Mouse (Mus musculus) small intestine, adult 2 months (tissue): ENCODE data around the gene Zhx3.

ENCODE experiments used
- CTCF ChIP-seq: fragments of 200-500 bp; IDR thresholded peaks from 2 replicates; pipeline ENCODE4 v1.5.1; 2012; ENCODE audit warnings: low read depth, mild to moderate bottlenecking, control low read depth, inconsistent platforms, low read length, moderate library complexity, mixed read lengths; ENCODE audit not compliant: insufficient replicate concordance, insufficient read length; ENCODE audit errors: extremely low read depth
- POLR2A ChIP-seq: fragments of 200-500 bp; IDR thresholded peaks from 2 replicates; pipeline ENCODE4 v1.6.1; 2012; ENCODE audit warnings: low read depth, mild to moderate bottlenecking, control low read depth, inconsistent platforms, low read length, moderate library complexity

- TF ChIP-seq CTCF (no peak), POLR2A (no peak)
Measured at GRCm38 (mm10) chr2:160854687-160855086, 18.1 kb downstream of the Zhx3 start.
